In the genomic region with DNA sequence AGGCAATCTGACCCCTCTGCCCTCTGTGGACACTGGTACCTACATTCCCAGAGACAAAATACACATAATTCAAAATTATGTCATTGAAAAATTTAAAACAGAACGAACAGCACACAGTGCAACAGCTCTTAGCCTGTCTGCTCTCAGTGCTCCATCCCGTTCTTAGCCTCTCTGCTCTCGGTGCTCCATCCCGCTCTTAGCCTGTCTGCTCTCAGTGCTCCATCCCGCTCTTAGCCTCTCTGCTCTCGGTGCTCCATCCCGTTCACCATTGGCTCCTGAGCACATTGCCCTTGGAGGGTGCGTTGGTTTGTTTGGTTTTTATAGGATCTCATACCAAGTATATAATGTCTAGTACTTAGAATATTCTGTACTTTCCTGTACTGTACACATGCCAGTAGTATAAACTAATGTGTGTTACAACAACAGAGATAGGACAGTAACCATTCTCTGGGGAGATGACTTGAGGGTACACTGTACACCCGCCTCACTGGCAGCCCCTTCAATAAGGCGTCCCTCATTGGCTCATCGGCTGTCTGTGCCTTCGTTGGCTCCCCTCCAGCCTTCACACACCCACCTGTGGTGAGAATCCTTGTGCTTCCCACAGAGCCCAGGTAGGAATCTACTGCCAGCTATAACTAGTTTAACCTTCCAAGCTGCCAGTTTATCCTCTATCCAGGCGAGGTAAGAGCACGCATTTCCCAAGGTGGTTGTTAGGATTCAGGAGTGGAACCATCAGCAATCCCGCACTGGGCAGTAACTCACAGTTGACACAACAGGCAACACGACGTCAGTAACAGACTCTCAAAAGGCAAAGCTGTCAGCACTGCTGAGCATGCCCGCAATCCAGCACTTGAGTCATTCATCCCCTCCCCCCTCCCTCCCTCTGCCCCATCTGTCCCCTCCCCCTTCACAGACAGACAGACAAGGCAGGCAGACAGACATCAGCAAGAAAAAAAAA, we compare ENCODE assay signal across 13 mouse cellular contexts.
DNase-seq lines count a peak whose midpoint lies in the region; ATAC-seq and TF ChIP-seq lines count a peak whose summit lies in the region.
"Had no signal": no experiment of that assay in that cellular context is flagged by ENCODE, and none has a peak within 500 bp of the region (broad histone marks: within the 10 kb centered on the region; RNA-seq: fewer than 3 reads in every experiment).

No protein-coding gene starts in this region.

- ATAC-seq in heart, embryonic 11.5 days (replicated peaks; ENCODE audit: insufficient number of reproducible peaks, low FRiP score, low TSS enrichment): no peak
- no peak for ATAC-seq in midbrain, embryonic 14.5 days (ENCODE audit: low FRiP score, low TSS enrichment)
- ATAC-seq in midbrain, embryonic 15.5 days (replicated peaks): no peak
- ATAC-seq in forebrain, postnatal 0 days: peak; percentile 16; the same call in 1 of the 2 replicates
- ATAC-seq in intestine, embryonic 16.5 days: no peak
- ATAC-seq: CD4-positive, CD25-positive, alpha-beta regulatory T cell, adult 4 months had no signal

- TF ChIP-seq CTCF in forebrain, postnatal 0 days (IDR thresholded peaks at IDR 0.05; ENCODE audit: low read depth): no peak

- intact Hi-C loops in heart, postnatal 10 days (cut with DNase I): no loop called here

- no peaks in the 10 kb centered on the region for H3K27me3 ChIP-seq in heart, embryonic 11.5 days (ENCODE audit: control insufficient read depth, insufficient read depth, low read length)
- no peaks in the 10 kb centered on the region for H3K27me3 ChIP-seq in midbrain, embryonic 14.5 days (ENCODE audit: control insufficient read depth, insufficient read depth, low read length)
- H3K27me3 ChIP-seq in midbrain, embryonic 15.5 days (replicated peaks): no peaks in the 10 kb centered on the region
- no peaks in the 10 kb centered on the region for H3K27me3 ChIP-seq in forebrain, postnatal 0 days (ENCODE audit: insufficient read depth, low read length)
- H3K27me3 ChIP-seq in intestine, embryonic 16.5 days (replicated peaks; ENCODE audit: control insufficient read depth, insufficient read depth, low read length): no peaks in the 10 kb centered on the region
- H3K27me3 ChIP-seq: lung, embryonic 15.5 days; midbrain, embryonic 12.5 days had no signal

- H3K4me1 ChIP-seq in heart, embryonic 11.5 days (ENCODE audit: control insufficient read depth, insufficient read depth, low read length): peaks cover 18% of the 10 kb centered on the region
- peaks cover 13% of the 10 kb centered on the region for H3K4me1 ChIP-seq in midbrain, embryonic 14.5 days (ENCODE audit: control insufficient read depth, insufficient read depth, low read length)
- H3K4me1 ChIP-seq in midbrain, embryonic 15.5 days: peaks cover 17% of the 10 kb centered on the region
- no peaks in the 10 kb centered on the region for H3K4me1 ChIP-seq in forebrain, postnatal 0 days (ENCODE audit: insufficient read depth)
- peaks cover 3% of the 10 kb centered on the region; the same call in 1 of the 2 replicates for H3K4me1 ChIP-seq in intestine, embryonic 16.5 days (ENCODE audit: control insufficient read depth, insufficient read depth, low read length)

- H3K4me2 ChIP-seq in heart, embryonic 11.5 days: peak overlapping the region; percentile 7; the same call in 1 of the 2 replicates
- no peak overlapping the region for H3K4me2 ChIP-seq in midbrain, embryonic 14.5 days (ENCODE audit: low read length)
- no peak overlapping the region for H3K4me2 ChIP-seq in midbrain, embryonic 15.5 days
- H3K4me2 ChIP-seq in forebrain, postnatal 0 days (ENCODE audit: low read depth): no peak overlapping the region
- H3K4me2 ChIP-seq in intestine, embryonic 16.5 days (ENCODE audit: low read depth, low read length): no peak overlapping the region
- H3K4me2 ChIP-seq: lung, embryonic 15.5 days; midbrain, embryonic 12.5 days had no signal

- no peaks in the 10 kb centered on the region for H3K9me3 ChIP-seq in heart, embryonic 11.5 days (replicated peaks; ENCODE audit: control insufficient read depth, low read length)
- no peaks in the 10 kb centered on the region for H3K9me3 ChIP-seq in midbrain, embryonic 14.5 days (ENCODE audit: control insufficient read depth, low read length)
- no peaks in the 10 kb centered on the region for H3K9me3 ChIP-seq in midbrain, embryonic 15.5 days
- no peaks in the 10 kb centered on the region for H3K9me3 ChIP-seq in forebrain, postnatal 0 days (ENCODE audit: low read length)
- H3K9me3 ChIP-seq in intestine, embryonic 16.5 days (ENCODE audit: control insufficient read depth, low read length): no peaks in the 10 kb centered on the region
- H3K9me3 ChIP-seq: lung, embryonic 15.5 days; midbrain, embryonic 12.5 days had no signal

- DNase-seq in heart, postnatal 10 days: no peak
- peak; percentile 10 for DNase-seq in midbrain, embryonic 14.5 days
- no peak for DNase-seq in forebrain, postnatal 0 days
- DNase-seq in lung, postnatal 10 days: no peak
- DNase-seq: kidney, adult 18-20 months; liver; right cerebral cortex, postnatal 4 days had no signal

- 65% methylated on average over 18 of the region's 18 CpGs for WGBS in heart, embryonic 11.5 days (ENCODE audit: insufficient replicate concordance)
- WGBS in midbrain, embryonic 14.5 days: 66% methylated on average over 18 of the region's 18 CpGs
- WGBS in midbrain, embryonic 15.5 days: 64% methylated on average over 18 of the region's 18 CpGs
- 66% methylated on average over 18 of the region's 18 CpGs for WGBS in forebrain, postnatal 0 days
- WGBS in intestine, embryonic 16.5 days: 69% methylated on average over 18 of the region's 18 CpGs

- H3K9ac ChIP-seq in heart, embryonic 11.5 days (ENCODE audit: low read depth, low read length): no peak overlapping the region
- no peak overlapping the region for H3K9ac ChIP-seq in midbrain, embryonic 14.5 days (replicated peaks; ENCODE audit: low read length)
- H3K9ac ChIP-seq in midbrain, embryonic 15.5 days: no peak overlapping the region
- no peak overlapping the region for H3K9ac ChIP-seq in forebrain, postnatal 0 days
- no peak overlapping the region for H3K9ac ChIP-seq in intestine, embryonic 16.5 days (ENCODE audit: low read depth, low read length)
- H3K9ac ChIP-seq: lung, embryonic 15.5 days; midbrain, embryonic 12.5 days had no signal

- H3K27ac ChIP-seq in heart, embryonic 11.5 days (ENCODE audit: low read depth, low read length): no peak overlapping the region
- no peak overlapping the region for H3K27ac ChIP-seq in midbrain, embryonic 14.5 days (replicated peaks; ENCODE audit: low read depth, low read length)
- no peak overlapping the region for H3K27ac ChIP-seq in midbrain, embryonic 15.5 days
- H3K27ac ChIP-seq in forebrain, postnatal 0 days (ENCODE audit: low read depth, low read length): no peak overlapping the region
- H3K27ac ChIP-seq in intestine, embryonic 16.5 days (ENCODE audit: low read length): no peak overlapping the region
- H3K27ac ChIP-seq: lung, embryonic 15.5 days; midbrain, embryonic 12.5 days had no signal

- H3K36me3 ChIP-seq in heart, embryonic 11.5 days (ENCODE audit: control insufficient read depth, insufficient read depth, low read length): no peaks in the 10 kb centered on the region
- peaks cover 8% of the 10 kb centered on the region; the same call in 1 of the 2 replicates for H3K36me3 ChIP-seq in midbrain, embryonic 14.5 days (ENCODE audit: control insufficient read depth, insufficient read depth, low read length)
- no peaks in the 10 kb centered on the region for H3K36me3 ChIP-seq in midbrain, embryonic 15.5 days (replicated peaks)
- no peaks in the 10 kb centered on the region for H3K36me3 ChIP-seq in forebrain, postnatal 0 days (ENCODE audit: insufficient read depth)
- no peaks in the 10 kb centered on the region for H3K36me3 ChIP-seq in intestine, embryonic 16.5 days (ENCODE audit: control insufficient read depth, insufficient read depth, low read length)

- H3K4me3 ChIP-seq in heart, embryonic 11.5 days (ENCODE audit: low read depth, low read length): no peak overlapping the region
- H3K4me3 ChIP-seq in midbrain, embryonic 14.5 days (replicated peaks; ENCODE audit: low read depth, low read length): no peak overlapping the region
- no peak overlapping the region for H3K4me3 ChIP-seq in midbrain, embryonic 15.5 days
- no peak overlapping the region for H3K4me3 ChIP-seq in forebrain, postnatal 0 days (ENCODE audit: low read depth, low read length)
- H3K4me3 ChIP-seq in intestine, embryonic 16.5 days (ENCODE audit: low read length): no peak overlapping the region
- H3K4me3 ChIP-seq: lung, embryonic 15.5 days; midbrain, embryonic 12.5 days had no signal
